Mouse (Mus musculus) heart, adult 8-10 months (tissue): ENCODE results near the gene Ctdnep1. TPM values are rescaled to one million over a fixed set of nuclear protein-coding genes. Genes with fewer than 3 reads are reported as not detected.
"Not testable (repeated sequence)": the region's sequence is repeated elsewhere in the genome, so short reads cannot be mapped to it uniquely, and the experiment has no call there.

Experiments
- DNase-seq: peaks from one replicate; pipeline ENCODE4 v3.0.0; 2022; ENCODE audit warnings: low spot score
- total RNA-seq, 4 experiments: library from RNA; stranded (reverse); gene quantifications; 2 replicates each; pipeline ENCODE4 v1.2.4; 2022

Gene Ctdnep1
- total RNA-seq, 4 experiments from 2014 or later, result 144 to 172 (median 168) TPM

DNA sequence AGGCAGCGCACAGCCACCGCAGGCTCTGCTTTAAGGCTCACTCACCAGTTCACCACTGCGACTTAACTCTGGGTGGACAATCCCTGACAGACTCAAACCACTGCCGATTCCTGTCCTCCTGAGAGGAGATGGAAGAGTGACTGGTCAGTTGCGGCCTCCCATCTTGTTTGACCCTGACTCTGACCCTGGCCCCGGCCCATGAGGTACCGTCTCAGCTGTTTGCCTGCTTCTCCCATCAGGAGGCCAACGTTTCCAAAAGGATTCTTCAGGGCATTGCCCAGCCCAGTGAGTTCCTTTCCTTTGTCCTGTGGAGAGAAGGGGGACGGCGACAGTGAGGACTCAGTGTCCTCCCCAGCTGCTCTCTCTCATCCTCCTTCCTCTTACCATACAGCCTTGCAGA lies 30.0 kb downstream of the Ctdnep1 start:
- no peak for DNase-seq

DNA sequence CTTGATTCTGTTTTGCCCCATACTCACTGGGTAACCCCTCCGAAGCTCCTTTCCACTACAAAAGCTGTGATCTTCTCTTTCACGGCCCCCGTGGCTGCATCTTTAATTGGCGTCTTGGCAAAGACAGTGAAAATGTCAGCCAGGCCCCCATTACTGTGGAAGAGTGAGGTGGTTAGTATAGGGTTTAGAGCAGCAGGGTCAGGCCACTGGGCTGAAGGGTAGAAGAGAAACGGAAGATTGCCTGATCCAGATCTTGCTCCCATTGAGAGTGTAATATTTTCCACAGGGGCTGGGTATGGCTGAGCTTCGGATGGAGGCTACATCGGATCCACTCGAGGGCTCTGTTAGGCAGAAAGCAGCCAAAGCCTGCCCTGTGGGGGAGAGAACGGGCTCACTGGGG lies 32.0 kb downstream of the Ctdnep1 start:
- no peak for DNase-seq

DNA sequence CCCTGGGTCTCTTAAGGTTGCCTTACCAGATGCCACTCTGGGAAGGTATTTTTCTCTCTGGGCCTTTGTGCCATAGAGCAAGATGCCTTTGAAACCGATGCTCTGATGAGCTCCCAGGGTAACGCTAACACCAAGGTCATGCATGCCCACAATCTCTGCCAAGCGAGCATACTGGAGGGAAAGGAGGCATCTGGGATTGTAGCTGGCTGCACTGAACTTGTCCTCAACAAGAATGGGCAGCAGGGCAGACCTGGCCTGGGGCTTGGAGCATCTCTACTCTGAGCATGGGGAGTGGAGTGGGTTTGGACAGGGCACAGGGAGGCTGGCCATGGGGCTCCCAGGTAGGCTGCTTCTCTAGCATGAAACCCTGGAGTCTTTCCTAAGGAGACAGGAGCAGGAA lies 32.5 kb downstream of the Ctdnep1 start:
- no peak for DNase-seq

DNA sequence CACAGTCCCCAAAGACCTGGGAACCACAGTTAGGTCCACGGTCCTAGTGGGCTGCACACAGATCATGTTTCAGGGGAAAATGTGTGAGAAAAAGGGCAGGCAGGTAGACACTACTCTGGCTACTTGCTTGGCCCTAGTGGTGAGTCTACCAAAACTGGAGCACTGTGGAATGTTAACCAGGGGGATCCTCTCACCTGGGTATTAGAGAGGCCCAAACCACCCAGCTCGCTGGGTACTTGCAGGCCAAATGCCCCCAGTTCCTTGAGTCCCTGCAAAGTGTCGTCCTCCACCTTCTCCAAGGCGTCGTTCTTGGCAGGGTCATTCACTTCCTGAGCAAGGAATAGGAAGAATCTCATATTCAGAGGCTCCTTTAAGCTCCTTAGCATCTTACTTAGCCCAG lies 33.1 kb downstream of the Ctdnep1 start:
- DNase-seq, result no peak

DNA sequence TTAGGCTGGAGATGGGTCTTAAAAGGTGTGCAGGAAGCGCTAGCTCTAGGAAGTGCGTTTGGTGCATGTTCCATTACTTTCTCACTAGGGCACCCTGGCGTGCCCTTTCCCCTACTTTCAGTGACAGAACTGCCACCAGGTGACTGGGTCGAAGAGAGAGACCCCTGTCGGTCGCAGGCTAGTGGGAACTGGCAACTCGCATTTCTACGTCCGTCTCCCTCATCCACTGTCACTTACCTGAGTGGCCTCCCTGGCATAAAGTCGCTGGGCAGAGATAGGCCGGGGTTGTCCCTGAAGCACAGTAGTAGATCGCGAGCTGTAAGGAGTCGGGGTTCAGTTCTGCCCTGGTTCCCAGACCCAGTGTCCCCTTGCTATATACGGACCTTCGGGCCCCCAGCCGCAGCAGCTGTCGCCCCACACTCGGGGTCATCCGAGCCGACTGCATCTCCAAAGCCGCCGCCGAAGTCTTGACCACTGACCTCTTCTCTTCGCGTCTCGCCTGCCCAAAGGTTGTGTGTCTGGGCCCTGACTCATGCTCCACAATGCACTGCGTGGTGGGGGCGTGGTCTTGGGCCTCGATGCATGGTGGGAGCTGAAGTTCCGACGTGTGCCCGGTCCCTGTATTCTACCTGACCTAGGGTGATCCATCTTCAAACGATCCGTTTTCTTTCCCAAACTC lies 34.1 kb downstream of the Ctdnep1 start, which contains the start of gene Acadvl:
TSS of gene Acadvl (minus strand) at position 532 of the 679 bp plus-strand sequence.
- peak; percentile 89 for DNase-seq

DNA sequence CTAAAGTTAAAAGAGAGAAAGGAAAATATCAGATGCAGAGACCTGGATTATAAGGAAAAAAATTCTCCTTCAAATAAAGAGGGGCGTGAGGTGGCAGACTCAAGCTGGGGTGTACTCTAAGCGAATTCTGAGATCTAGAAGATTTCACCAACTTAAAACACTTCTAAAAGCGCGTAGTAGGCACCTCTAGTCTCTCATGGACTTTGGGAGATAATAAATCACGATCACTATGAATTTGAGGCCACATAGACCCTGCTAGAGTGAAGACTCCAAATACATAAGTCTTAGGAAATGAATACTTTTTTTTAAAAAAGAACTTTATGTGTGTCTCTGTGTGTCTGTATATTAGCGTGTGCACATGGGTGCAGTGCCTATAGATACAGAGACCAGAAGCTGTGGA lies 34.7 kb downstream of the Ctdnep1 start:
- no peak for DNase-seq

DNA sequence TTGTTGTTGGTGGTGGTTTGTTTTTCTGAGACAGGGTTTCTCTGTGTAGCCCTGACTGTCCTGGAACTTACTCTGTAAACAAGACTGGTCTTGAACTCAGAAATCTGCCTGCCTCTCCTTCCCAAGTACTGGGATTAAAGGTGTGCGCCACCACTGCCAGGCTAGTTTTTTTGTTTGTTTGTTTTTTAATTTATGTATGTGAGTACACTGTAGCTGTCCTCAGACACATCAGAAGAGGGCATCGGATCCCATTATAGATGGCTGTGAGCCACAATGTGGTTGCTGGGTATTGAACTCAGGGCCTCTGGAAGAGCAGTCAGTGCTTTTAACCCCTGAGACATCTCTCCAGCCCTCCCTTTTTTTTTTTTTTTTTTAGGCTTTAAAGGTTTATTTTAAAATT lies 35.2 kb downstream of the Ctdnep1 start:
- not testable (repeated sequence) for DNase-seq

DNA sequence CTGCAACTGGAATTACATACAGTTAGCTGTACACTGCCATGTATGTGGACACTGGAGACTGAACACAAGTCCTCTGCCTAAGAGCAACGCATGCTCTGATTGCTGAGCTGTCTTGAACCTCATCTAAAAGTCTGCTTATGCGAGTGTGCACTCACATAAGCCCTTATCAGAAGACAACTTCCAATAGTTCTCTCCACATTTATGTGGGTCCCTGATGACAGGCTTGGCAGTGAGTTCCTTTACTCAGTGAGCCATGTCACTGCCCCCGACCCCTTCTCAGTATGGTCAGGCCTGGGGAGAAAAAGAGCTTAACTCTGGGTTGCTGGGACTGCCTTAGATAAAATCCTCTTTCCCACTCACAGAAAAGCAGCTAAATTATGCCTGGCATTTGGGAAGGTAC lies 35.7 kb downstream of the Ctdnep1 start, which contains the start of gene Dlg4:
TSS of gene Dlg4 (plus strand) at position 274 of the 400 bp plus-strand sequence.
- DNase-seq, result no peak

DNA sequence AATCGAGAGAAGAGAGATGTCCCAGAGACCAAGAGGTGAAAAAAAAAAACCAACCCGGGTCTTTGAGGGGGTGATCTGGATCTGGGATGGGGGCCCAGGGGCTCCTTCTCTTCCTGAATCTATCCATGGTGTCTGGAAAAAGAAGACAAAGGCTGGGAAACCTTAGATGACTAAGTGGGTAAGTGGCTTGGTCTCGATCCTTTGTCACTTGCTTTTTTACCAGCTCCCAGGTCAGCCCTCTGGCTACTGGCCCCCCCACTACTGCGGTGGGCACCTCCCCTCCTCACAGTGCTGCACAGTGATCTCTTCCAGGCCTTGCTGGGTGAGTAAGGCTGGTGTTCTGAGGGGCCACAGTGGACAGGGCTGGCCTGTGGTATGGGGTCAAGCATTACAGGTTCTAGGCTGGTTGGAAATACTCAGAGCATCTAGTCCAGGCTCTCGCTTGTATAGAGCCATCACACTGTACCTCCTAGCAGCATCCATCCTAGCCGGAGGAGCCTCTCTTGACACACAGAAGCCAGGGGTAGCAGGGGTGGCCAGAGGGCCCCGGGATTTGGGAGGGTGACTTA lies 36.3 kb downstream of the Ctdnep1 start:
- DNase-seq, result no peak

DNA sequence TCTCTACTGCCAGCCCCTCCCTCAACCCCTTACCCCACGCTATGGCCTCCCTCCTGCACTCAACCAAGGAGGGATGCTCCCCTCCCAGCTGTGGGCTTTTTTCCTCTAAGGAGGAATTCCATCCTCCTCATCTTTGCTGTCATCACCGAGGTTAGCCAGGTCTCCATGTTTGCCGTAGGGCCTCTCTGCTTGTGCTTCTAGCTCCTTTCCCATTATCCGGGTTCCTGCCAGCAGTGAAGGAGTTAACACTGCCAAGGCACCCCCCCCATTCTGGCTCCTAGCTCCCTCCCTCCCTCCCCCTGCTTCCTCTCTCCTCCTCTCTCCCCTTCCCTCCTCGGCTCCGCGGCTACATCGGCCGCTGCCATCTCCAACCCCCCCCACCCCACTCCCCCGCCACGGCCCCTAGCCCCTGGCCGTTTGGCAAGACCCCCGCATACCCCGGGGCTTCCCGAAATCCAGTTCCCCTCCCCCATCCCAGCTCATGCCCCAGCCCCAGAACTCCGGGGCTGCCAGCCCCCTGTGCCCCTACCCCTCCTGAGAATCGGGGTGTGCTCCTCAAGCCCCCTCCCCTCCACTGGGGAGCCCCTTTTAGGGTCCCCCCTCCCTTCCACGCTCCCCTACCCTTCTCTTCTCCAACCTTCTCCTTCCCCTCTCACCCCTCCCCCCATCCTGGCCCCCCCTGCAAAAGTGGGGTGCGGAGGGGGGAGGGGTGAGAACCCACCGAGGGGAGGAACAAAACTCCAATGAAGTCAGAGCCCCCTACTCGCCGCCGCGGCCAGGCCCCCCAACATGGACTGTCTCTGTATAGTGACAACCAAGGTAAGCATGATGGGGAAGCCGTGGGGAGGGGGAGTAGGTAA lies 37.4 kb downstream of the Ctdnep1 start:
- DNase-seq, result no peak

DNA sequence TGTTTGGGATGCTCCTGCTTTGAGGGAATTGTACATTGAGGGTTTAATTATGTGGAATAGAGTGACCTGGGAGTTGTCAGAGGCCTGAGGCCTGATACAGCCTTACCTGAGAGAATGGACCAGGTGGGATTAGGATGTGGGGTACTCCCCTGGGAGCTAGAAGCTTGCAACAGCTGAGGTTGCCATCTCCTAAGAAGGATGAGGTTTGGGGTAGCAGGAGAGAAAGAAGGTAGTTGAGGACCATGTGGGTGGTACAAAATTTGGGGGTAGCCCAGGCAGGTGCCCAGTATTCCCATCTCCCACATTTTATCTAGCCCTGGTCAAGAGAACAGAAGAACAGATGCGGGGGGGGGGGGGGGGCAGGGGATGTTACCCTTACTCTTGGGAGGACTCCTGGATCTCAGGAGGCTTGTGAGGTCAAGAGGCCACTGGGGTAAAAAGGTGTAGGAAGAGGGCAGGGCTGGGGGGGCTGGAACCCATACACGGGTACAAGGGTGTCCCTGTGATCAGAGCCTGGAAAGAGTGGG lies 38.6 kb downstream of the Ctdnep1 start:
- DNase-seq, result no peak

DNA sequence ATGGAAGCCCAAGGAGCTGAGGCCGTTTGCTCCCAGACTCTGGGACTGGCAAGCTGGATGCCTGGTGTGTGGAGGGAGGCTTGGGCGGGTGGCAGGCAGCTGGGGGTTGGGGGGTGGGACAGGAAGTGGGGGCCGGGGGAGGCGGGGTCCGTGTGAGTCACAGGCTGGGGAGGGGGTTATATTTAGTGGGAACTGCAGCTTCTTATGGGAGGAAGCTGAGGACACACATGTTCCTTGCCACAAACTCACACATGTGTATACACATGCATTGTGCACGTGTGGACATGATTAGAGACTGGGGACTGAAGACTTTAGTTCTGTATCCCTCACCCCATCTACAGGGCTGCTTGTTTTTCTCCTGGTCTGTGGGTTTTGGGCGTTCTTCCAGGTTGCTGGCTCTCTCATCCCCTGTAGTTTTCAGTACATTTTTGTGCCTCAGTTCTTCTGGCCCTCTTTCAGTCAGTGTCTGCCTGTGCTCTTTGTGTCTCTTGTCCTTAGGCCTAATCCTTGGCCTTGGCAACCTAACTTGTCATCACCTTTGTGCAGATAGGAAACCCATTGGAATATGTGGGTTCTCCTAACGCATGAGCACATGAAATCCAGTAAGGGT lies 39.2 kb downstream of the Ctdnep1 start:
- DNase-seq, result no peak

DNA sequence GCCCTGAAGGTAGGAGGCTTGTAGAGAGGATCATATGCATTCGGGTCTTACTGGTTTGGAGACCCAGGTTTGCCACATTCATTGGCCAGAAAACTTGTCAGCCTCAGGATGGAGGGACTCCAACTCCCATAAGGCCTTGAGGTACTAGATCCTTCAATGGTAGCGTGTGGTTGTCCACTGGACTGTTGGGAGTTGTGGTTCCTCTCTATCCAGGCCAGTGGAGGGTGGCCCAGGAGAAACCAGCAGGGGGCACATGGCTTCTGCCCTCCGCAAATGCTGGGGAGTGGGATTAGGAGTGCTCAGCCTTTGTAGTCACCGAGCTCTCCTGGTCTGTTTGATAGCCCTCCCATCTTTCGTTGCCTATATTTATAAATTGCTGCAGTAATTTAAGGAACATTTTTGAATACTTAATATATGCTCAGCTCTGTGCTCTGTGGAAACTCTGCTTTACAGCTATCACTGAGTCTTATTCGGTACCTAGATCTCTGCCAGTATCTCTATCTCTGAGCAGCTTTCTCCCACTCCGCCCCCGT lies 39.8 kb downstream of the Ctdnep1 start:
- peak; percentile 83 for DNase-seq

DNA sequence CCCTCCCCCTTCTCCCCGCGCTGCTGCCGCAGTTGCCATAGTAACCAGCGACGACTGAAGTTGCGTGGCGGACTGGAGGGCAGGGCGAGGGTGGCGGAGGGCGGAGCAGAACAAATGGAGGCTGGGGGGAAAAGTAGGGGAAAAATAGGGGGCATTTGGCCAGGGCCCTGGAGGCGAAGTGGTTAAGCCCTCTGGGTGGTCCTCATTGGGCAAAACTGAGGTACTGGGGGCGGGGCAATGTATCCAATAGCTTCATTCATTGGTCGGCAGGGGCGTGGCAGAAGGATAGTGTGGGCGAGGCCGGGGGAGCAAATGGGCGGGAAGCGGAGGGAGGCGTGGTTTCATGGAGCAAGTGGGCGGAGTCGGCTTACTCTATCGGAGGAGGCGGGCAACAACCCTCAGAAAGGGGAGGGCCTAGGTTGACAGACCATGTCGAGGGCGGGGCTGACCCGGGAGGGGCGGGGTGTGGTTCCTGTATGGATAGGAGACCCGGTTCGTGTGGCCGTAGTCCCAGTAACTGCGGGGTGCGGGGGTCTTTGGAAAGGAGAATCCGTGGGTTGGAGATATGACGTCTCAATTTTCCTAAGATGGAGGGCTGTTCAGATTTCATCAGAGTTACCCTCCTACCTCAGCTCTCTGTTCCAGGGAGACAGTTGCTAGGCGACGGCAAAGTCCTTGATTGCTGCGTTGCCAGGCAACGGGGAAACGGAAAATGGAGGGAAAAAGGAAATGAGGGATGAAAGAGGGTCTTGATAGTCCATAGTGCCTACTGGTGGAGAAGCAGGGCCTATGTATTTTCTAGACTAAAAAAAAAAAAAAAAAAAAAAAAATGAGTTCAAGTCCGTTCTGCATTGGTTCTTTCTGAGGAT lies 40.5 kb downstream of the Ctdnep1 start:
- peak; percentile 93 for DNase-seq

DNA sequence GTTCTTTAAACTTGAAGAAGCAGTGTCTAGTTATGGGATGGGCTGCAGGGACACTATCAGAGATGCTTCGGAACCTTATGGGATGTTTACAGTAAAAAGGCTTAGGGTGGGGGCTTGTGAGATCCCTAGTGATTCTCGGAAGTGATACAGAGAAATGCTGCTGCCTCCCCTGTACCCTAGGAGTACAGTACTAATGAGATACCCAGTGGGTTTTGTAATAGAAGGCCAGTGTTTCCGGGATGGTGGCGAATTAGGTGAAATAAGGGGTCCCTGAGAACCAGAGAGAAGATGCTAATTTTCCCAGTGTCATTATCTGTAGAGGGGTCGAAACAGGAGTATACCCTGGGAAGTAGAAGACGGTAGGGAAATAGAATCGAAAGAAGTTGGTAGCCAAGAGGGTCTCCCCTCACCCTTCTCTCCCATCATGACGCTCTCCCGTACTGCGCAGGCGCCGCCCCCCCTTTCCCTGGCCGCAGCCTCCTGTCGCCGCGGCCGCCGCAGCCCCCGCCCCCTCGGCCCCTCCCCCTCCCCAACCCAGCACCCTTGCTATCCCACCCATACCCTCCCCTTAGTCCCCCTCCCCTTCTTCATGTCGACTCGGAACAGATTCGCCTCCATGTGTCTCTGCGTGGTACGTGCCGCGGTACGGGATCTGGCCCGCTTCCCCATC lies 42.7 kb downstream of the Ctdnep1 start:
- no peak for DNase-seq

DNA sequence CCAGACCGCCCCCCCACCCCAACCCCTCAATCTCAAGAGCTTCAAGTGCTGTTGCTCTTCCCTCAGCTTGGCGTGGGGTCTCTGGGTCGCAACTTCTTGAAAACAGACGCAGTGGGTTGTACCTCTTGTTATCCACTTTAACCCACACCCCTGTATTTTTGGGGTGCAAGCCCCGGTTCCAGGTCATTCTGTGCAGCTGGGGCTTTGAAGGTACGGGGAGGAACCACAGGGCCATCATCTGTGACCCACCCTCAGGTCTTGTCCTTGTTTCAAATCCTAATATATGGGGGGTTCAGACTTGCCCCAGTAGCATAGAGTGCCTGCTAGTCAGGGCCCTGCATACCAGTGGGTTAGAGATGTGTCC lies 43.2 kb downstream of the Ctdnep1 start:
- DNase-seq, result no peak

DNA sequence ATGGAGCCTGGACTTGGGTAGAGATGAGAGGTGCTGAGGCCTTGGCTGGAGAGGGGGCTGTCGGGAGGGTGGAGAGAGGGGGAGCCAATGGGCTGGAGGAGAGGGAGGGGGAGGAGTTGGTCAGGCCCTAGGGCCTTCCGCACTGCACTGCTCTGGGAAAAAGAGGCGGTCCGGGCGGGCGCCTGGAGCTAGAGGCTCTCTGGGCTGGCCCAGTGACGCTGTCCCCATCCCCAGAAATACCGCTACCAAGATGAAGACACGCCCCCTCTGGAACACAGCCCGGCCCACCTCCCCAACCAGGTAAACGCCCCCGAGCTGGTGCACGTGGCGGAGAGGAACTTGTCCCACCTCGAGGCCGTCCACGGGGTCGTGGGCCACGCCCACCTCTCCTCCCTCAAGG lies 45.7 kb downstream of the Ctdnep1 start:
- DNase-seq, result no peak

DNA sequence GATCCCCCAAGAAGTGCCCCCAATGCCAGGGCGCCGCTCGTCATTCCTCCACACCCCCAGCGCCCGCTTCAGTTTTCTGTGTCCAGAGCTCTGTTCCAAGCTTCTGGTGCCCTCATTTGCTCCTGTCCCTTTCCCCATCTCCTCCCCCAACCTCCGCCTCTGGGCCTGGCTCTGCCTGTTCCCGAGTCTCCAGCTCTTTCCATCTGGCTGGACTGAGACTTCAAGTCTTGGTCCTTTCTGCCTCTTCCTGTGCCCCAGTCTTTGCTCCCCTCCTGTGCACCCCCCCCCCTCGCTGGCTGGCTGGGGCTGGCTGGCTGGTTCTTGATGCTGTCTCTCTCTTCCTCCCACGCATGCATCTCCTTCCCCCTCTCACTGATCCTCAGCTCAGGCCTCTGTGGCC lies 46.4 kb downstream of the Ctdnep1 start:
- DNase-seq, result no peak

DNA sequence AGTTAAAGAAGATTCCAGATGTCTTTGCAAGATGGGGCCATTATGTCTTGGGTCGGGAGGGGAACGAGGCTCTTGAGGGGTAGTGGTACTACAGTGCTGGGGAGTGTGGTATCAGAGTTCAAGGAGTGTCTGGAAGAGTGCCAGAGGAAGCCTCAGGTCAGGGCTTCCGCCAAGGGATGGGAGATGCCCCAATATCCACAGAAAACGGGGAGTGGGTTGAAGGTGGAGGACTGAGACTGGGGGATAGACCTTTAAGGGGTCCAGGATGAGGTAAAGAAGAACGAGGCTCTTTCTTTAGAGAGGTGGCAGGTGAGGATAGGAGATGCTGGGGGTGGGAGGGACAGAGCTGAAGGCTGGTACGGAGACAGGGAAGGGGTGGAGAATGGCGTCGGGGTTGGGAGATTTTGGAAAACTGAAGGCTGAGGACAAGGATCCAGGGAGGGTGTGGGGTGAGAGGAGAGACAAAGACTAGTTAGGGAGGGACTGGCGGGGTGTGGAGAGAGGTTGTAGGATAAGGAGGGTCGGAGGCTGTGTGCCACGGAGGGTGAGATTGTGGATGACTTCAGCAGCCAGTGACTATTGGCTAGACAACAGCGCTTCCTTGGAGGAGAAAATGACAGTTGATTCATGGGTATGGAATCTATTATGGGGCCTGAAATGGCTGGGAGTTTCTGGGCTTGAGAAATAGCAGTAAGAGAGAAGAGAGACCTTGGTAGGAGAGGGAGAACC lies 47.6 kb downstream of the Ctdnep1 start:
- no peak for DNase-seq
